Mouse (Mus musculus) brain, embryonic 14.5 days (tissue): ENCODE measurements around the gene Gria3. TPM values are rescaled to one million over a fixed set of nuclear protein-coding genes. Genes with fewer than 3 reads are reported as not detected.
A peak's percentile ranks its signal among the peaks of the same experiment; 100 is the strongest.

ENCODE experiments used
- DNase-seq: peaks from one replicate; pipeline ENCODE4 v3.0.0-alpha.2; 2011; ENCODE audit warnings: low read depth
- CTCF ChIP-seq: fragments of 200-500 bp; IDR thresholded peaks from 2 replicates; pipeline ENCODE4 v1.5.1; 2012; ENCODE audit warnings: inconsistent platforms, mild to moderate bottlenecking, moderate library complexity, borderline replicate concordance; ENCODE audit not compliant: insufficient read depth, insufficient read length; ENCODE audit errors: extremely low read depth
- POLR2A ChIP-seq: fragments of 200-500 bp; IDR thresholded peaks from 2 replicates; pipeline ENCODE4 v1.6.1; 2012; ENCODE audit warnings: mild to moderate bottlenecking, inconsistent platforms, borderline replicate concordance; ENCODE audit not compliant: poor library complexity, insufficient read depth, insufficient read length, severe bottlenecking; ENCODE audit errors: extremely low read depth
- polyA plus RNA-seq: library from polyadenylated mRNA; depleted of rRNA; stranded (reverse); fragments of >200 nt; gene quantifications from 2 replicates; pipeline ENCODE4 v1.2.3, GENCODE M21; 2012; rRNA removed

The Gria3 gene
- polyA plus RNA-seq: 13.6 and 19.7 TPM in 2 replicates

DNA sequence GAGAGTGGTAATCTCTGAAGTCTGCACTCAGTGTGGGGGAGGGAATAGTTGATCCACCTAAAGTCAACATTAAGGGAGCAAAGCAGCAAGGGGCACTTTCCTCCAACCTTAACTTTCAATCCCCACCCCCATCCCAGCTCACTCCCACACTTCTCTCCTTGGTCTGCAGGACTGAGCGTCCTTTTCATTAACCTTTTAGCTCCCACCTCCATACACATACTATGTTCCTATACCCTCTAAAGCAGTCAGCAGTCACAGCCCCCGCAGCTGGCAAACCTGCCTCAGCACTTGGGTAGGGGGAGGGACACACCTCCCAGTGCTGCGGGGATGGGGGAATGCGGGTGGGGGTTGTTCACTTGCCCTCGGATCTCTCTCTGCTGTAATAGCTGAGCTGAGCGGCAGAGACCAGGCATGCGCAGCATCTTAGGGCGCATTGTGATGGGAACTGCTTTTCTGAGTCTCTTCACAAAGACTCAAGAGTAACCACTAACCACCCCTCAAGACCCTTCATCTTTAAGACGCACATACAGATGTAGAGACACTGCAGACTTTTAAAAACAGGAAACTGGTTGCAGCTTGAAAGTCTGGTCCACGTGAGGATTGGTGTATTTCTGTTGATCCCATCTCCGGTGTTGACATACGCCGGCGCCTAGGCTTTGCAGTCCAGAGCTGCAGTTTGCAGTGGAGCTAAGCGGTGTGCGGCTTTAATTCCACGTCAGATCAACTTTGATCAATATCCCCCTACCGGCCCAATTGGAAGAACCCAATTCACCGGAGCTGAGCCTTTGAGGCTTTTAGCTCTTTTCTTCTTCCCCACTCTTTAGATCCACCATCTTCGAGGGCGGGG lies at the start of gene Gria3:
Gene Gria3, plus strand, starts transcription at position 797 of the 847 bp plus-strand sequence.
- DNase-seq: peak; percentile 74
- TF ChIP-seq CTCF: no peak
- peak; percentile 26; the same call in 1 of the 2 replicates for TF ChIP-seq POLR2A

DNA sequence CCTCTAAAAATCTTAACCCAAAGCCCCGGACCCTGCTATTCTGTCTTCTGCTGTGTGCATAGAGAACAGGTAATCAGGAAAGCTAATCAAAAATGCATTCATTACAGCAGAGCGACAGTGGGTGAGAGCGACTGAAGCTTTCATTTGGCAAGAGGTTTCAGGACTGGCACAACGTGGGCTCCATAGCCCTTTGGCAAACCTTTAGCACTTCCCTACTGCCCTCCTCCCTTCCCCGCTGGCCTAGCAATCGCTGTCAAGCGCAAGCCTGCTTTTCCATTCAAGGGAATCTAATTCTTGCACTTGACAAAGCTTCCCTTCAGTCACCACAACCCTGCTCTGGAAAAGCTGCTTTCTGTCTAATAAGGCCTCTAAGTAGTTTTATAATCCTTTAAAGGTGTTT lies 13.6 kb upstream of the Gria3 start:
- peak; percentile 61 for DNase-seq
- TF ChIP-seq CTCF (no peak), POLR2A (no peak)

GRCm38 (mm10) chrX:41389079-41389478 lies 11.6 kb upstream of the Gria3 start:
- TF ChIP-seq CTCF: no peak
- no peak for TF ChIP-seq POLR2A
- DNase-seq: no peak

GRCm38 (mm10) chrX:41398482-41398881 lies 2.2 kb upstream of the Gria3 start:
- TF ChIP-seq CTCF (no peak), POLR2A (no peak)
- no peak for DNase-seq

DNA sequence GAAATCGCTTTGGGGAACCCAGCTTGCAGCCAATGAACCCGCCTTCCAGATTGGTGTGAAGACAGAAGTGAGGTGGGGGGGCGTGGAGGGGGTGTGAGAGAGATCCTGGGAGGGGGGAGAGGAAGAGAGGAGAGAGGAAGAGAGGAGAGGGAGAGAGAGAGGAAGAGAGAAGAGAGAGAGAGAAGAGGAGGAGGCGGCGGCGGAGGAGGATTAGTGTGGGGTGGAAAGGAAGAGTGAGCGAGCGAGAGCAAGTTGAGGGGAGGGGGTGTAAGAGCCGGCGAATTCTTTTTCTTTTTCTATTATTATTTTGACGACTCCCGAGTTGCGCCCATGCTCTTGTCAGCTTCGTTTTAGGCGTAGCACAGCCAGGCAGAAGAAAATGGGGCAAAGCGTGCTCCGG lies 532 bp downstream of the Gria3 start:
- DNase-seq: peak; percentile 54
- TF ChIP-seq POLR2A (no peak), CTCF (no peak)

GRCm38 (mm10) chrX:41401590-41402240 lies 1.1 kb downstream of the Gria3 start:
- TF ChIP-seq POLR2A: no peak
- TF ChIP-seq CTCF: no peak
- DNase-seq: peak; percentile 22

DNA sequence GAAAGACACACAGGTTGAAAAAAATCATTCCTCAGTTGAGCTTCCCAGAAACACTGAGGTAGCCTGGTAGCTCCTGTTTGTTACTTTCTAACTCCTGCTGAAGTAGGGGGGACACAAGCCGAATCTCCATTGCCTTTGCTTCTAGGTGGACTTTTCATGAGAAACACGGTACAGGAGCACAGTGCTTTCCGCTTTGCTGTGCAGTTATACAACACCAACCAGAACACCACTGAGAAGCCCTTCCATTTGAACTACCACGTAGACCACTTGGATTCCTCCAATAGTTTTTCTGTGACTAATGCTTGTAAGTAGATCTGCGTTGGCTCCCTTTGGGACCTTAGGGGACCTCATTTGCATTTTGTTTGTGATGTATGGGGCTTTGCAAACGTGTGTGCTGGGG lies 2.0 kb downstream of the Gria3 start:
- no peak for TF ChIP-seq CTCF
- TF ChIP-seq POLR2A: no peak
- DNase-seq: peak; percentile 36

- TF ChIP-seq CTCF (no peak), POLR2A (no peak)
- DNase-seq: peak; percentile 30
Observed at GRCm38 (mm10) chrX:41406288-41406687, 5.6 kb downstream of the Gria3 start.

DNA sequence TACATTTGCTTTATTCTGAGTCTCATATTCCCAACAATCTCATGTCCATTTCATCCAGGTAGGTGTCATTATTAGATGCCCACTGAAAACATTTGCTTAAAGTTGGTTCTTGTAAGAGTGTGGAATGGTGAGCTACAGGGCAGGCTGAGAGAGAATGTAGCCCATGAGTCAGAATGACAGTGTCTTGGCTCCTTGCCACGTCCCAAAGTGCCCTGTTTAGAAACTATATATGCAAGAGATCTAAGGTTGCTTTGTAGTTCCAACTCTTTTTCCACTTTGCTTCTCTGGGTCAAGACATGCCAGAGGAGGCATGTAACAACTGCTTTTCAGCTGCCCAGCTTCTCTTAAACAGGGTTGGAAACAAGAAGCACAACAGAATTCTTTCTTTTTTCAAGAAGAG lies 9.1 kb downstream of the Gria3 start:
- TF ChIP-seq POLR2A: no peak
- no peak for TF ChIP-seq CTCF
- no peak for DNase-seq

GRCm38 (mm10) chrX:41425651-41426050 lies 25.0 kb downstream of the Gria3 start:
- TF ChIP-seq POLR2A (no peak), CTCF (no peak)
- peak; percentile 68 for DNase-seq

GRCm38 (mm10) chrX:41428011-41428410 lies 27.4 kb downstream of the Gria3 start:
- DNase-seq: no peak
- TF ChIP-seq POLR2A (no peak), CTCF (no peak)
